Mouse (Mus musculus) lung, adult 2 months (tissue): ENCODE measurements at regions not wholly inside any gene's neighbourhood (a gene's known extent, or its start where the extent isn't known, plus 50 kb on each side); places are given as distances from the start of the nearest gene placed in this dataset.

ENCODE experiments used
- CTCF ChIP-seq: fragments of 200-500 bp; IDR thresholded peaks from 2 replicates; pipeline ENCODE4 v1.5.1; 2011; ENCODE audit warnings: mild to moderate bottlenecking, low read length, control low read depth; ENCODE audit not compliant: insufficient read depth
- POLR2A ChIP-seq: fragments of 200-500 bp; IDR thresholded peaks from 2 replicates; pipeline ENCODE4 v1.6.1; 2011; ENCODE audit warnings: low read depth, mild to moderate bottlenecking, control low read depth, low read length, borderline replicate concordance; ENCODE audit errors: extremely low read depth

GRCm38 (mm10) chr2:167877254-167877870 lies 54.5 kb upstream of the Ptpn1 start:
- TF ChIP-seq POLR2A (no peak), CTCF (no peak)
